Mouse (Mus musculus): ENCODE data around the gene Dazap1. TPM values are rescaled to one million over a fixed set of nuclear protein-coding genes. Genes with fewer than 3 reads are reported as not detected.

The Dazap1 gene
- polyA plus RNA-seq, 1 experiment from 2014 or later = 53.1 TPM

Other genes with a start within 250 kb of the Dazap1 start
- 6.3 and 6.5 TPM in 2 replicates for gene Arhgap45, start 244.8 kb upstream of the Dazap1 start, polyA plus RNA-seq (2015; fragmentation: Nextera tagmentation; extraction: Ambion mirVana)
- 206 and 218 TPM in 2 replicates for gene Polr2e, start 221.7 kb upstream of the Dazap1 start, polyA plus RNA-seq (2015; fragmentation: Nextera tagmentation; extraction: Ambion mirVana)
- 712 and 771 TPM in 2 replicates for gene Gpx4, start 214.3 kb upstream of the Dazap1 start, polyA plus RNA-seq (2015; fragmentation: Nextera tagmentation; extraction: Ambion mirVana)
- 12.8 and 14.0 TPM in 2 replicates for gene Sbno2, start 155.9 kb upstream of the Dazap1 start, polyA plus RNA-seq (2015; fragmentation: Nextera tagmentation; extraction: Ambion mirVana)
- 14.4 and 21.2 TPM in 2 replicates for gene Stk11, start 145.7 kb upstream of the Dazap1 start, polyA plus RNA-seq (2015; fragmentation: Nextera tagmentation; extraction: Ambion mirVana)
- 701 and 737 TPM in 2 replicates for gene Atp5d, start 122.9 kb upstream of the Dazap1 start, polyA plus RNA-seq (2015; fragmentation: Nextera tagmentation; extraction: Ambion mirVana)
- 4.8 and 5.1 TPM in 2 replicates for gene Cbarp, start 120.7 kb upstream of the Dazap1 start, polyA plus RNA-seq (2015; fragmentation: Nextera tagmentation; extraction: Ambion mirVana)
- gene Midn, start 113.2 kb upstream of the Dazap1 start, polyA plus RNA-seq (2015; fragmentation: Nextera tagmentation; extraction: Ambion mirVana) = 14.1 and 16.1 TPM in 2 replicates
- gene Cirbp, start 95.5 kb upstream of the Dazap1 start, polyA plus RNA-seq (2015; fragmentation: Nextera tagmentation; extraction: Ambion mirVana) = 69.4 and 83.9 TPM in 2 replicates
- gene 1600002K03Rik, start 88.5 kb upstream of the Dazap1 start, polyA plus RNA-seq (2015; fragmentation: Nextera tagmentation; extraction: Ambion mirVana) = 22.9 and 25.1 TPM in 2 replicates
- 13.6 and 15.0 TPM in 2 replicates for gene Efna2, start 82.0 kb upstream of the Dazap1 start, polyA plus RNA-seq (2015; fragmentation: Nextera tagmentation; extraction: Ambion mirVana)
- gene Mum1, start 35.1 kb upstream of the Dazap1 start, polyA plus RNA-seq (2015; fragmentation: Nextera tagmentation; extraction: Ambion mirVana) = 53.0 and 55.2 TPM in 2 replicates
- gene Ndufs7, start 12.4 kb upstream of the Dazap1 start, polyA plus RNA-seq (2015; fragmentation: Nextera tagmentation; extraction: Ambion mirVana) = 467 and 534 TPM in 2 replicates
- gene Gamt, start 474 bp upstream of the Dazap1 start, polyA plus RNA-seq (2015; fragmentation: Nextera tagmentation; extraction: Ambion mirVana) = 71.0 and 112 TPM in 2 replicates
- gene Rps15, start 31.0 kb downstream of the Dazap1 start, polyA plus RNA-seq (2015; fragmentation: Nextera tagmentation; extraction: Ambion mirVana) = 974 and 1,020 TPM in 2 replicates
- 4.9 and 6.5 TPM in 2 replicates for gene Apc2, start 34.5 kb downstream of the Dazap1 start, polyA plus RNA-seq (2015; fragmentation: Nextera tagmentation; extraction: Ambion mirVana)
- 51.4 and 51.5 TPM in 2 replicates for gene 2310011J03Rik, start 59.1 kb downstream of the Dazap1 start, polyA plus RNA-seq (2015; fragmentation: Nextera tagmentation; extraction: Ambion mirVana)
- 8.1 and 8.8 TPM in 2 replicates for gene Pcsk4, start 68.0 kb downstream of the Dazap1 start, polyA plus RNA-seq (2015; fragmentation: Nextera tagmentation; extraction: Ambion mirVana)
- 132 and 159 TPM in 2 replicates for gene Reep6, start 68.5 kb downstream of the Dazap1 start, polyA plus RNA-seq (2015; fragmentation: Nextera tagmentation; extraction: Ambion mirVana)
- 19.3 and 20.4 TPM in 2 replicates for gene Adamtsl5, start 86.9 kb downstream of the Dazap1 start, polyA plus RNA-seq (2015; fragmentation: Nextera tagmentation; extraction: Ambion mirVana)
- 0.32 and 0.63 TPM in 2 replicates for gene Plk5, start 95.0 kb downstream of the Dazap1 start, polyA plus RNA-seq (2015; fragmentation: Nextera tagmentation; extraction: Ambion mirVana)
- gene Mex3d, start 126.2 kb downstream of the Dazap1 start, polyA plus RNA-seq (2015; fragmentation: Nextera tagmentation; extraction: Ambion mirVana) = 5.5 and 6.9 TPM in 2 replicates
- 180 and 201 TPM in 2 replicates for gene Mbd3, start 138.1 kb downstream of the Dazap1 start, polyA plus RNA-seq (2015; fragmentation: Nextera tagmentation; extraction: Ambion mirVana)
- gene Uqcr11, start 145.3 kb downstream of the Dazap1 start, polyA plus RNA-seq (2015; fragmentation: Nextera tagmentation; extraction: Ambion mirVana) = 890 and 1,161 TPM in 2 replicates
- gene Tcf3, start 172.2 kb downstream of the Dazap1 start, polyA plus RNA-seq (2015; fragmentation: Nextera tagmentation; extraction: Ambion mirVana) = 91.7 and 94.2 TPM in 2 replicates
- 0.06 and 0.10 TPM in 2 replicates for gene Onecut3, start 233.3 kb downstream of the Dazap1 start, polyA plus RNA-seq (2015; fragmentation: Nextera tagmentation; extraction: Ambion mirVana)